Mouse (Mus musculus): Measurements from ENCODE around the gene Gas1. TPM values are rescaled to one million over a fixed set of nuclear protein-coding genes. Genes with fewer than 3 reads are reported as not detected.
A peak's percentile ranks its signal among the peaks of the same experiment; 100 is the strongest.

Gas1 gene
- polyA plus RNA-seq, 1 experiment from 2014 or later: 19.3 TPM

DNA sequence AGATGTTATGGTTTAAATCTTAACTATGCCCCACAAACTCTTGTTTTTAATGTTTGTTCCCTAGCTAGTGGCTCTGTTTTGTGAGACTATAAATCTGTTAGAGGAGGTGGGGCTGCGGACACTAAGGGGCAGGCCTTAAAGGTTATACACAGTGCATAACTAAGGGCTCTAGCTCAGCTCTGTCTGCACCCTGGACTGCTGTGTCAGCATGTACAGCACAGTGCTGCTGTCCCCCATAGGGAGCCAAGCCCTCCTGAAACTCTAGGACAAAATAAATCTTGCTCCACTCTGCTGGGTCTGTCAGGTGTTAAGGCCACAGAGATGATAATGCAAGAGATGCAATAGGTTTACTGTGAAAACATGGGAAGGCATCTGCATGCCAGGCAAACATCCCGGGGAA lies 10.1 kb upstream of the Gas1 start:
- no peaks in the 10 kb centered on the region for H3K27me3 ChIP-seq
- H3K36me3 ChIP-seq: no peaks in the 10 kb centered on the region
- H3K27ac ChIP-seq (replicated peaks): no peak overlapping the region
- no peak overlapping the region for H3K4me2 ChIP-seq
- H3K9me3 ChIP-seq: 0 out of 2 replicates have a peak, but pooled peaks cover 3% of the 10 kb centered on the region
- WGBS: 93% methylated on average over 2 of the region's 2 CpGs
- no peaks in the 10 kb centered on the region for H3K4me1 ChIP-seq (replicated peaks)
- H3K4me3 ChIP-seq: no peak overlapping the region
- no peak for ATAC-seq (ENCODE audit: low read depth)
- no peak overlapping the region for H3K9ac ChIP-seq

DNA sequence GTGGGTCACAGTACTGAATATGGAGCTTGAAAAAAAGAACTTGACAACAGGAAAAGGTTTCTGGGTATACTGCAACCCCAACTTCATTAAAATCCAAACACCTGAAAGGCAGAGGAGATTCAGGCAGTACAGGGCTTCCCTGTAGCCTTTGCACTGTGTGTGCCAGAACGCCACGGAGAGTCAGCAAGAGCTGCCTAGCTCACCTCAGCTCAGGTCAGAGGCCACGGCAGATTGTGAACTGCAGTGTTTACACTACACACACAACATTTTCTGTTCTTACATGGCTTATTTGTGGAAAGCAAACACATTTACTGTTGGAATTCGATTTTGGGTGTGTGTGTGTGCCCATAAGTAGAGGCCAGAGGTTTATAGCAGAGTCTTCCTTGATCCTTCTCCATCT lies 5.2 kb upstream of the Gas1 start:
- Histone ChIP-seq H3K4me3 (no peak overlapping the region), H3K9me3 (0 out of 2 replicates have a peak, but pooled peaks cover 3% of the 10 kb centered on the region), H3K9ac (no peak overlapping the region), H3K27ac (replicated peaks) (no peak overlapping the region), H3K4me1 (replicated peaks) (peaks cover 8% of the 10 kb centered on the region), H3K27me3 (no peaks in the 10 kb centered on the region), H3K4me2 (no peak overlapping the region), H3K36me3 (no peaks in the 10 kb centered on the region)
- 74% methylated on average over 4 of the region's 4 CpGs for WGBS
- no peak for ATAC-seq (ENCODE audit: low read depth)

DNA sequence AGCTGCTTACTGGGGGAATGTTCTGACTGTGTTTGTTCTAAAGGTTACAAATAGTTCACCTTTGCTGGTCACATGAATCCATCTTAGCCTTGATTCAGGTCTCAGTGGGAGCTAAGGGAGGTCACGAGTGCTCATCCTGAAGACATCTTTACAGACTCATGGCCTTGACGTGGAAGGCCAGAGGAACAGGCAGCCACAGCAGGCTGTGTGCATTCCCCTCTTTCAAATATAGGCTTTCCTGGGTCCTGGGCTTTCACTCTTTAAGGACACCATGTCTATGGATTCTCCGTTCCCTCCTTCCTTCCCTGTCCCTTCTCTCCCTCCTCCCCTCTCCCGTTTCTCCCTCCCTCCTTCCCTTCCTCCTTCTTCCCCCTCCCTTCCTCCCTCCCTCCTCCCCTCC lies 2.5 kb upstream of the Gas1 start:
- 0 out of 2 replicates have a peak, but pooled peaks cover 3% of the 10 kb centered on the region for H3K9me3 ChIP-seq
- H3K27me3 ChIP-seq: no peaks in the 10 kb centered on the region
- H3K27ac ChIP-seq (replicated peaks): no peak overlapping the region
- no peaks in the 10 kb centered on the region for H3K36me3 ChIP-seq
- no peak for ATAC-seq (ENCODE audit: low read depth)
- peaks cover 21% of the 10 kb centered on the region for H3K4me1 ChIP-seq (replicated peaks)
- WGBS: 87% methylated on average over 4 of the region's 4 CpGs
- H3K4me3 ChIP-seq: no peak overlapping the region
- H3K9ac ChIP-seq: no peak overlapping the region
- H3K4me2 ChIP-seq: no peak overlapping the region

DNA sequence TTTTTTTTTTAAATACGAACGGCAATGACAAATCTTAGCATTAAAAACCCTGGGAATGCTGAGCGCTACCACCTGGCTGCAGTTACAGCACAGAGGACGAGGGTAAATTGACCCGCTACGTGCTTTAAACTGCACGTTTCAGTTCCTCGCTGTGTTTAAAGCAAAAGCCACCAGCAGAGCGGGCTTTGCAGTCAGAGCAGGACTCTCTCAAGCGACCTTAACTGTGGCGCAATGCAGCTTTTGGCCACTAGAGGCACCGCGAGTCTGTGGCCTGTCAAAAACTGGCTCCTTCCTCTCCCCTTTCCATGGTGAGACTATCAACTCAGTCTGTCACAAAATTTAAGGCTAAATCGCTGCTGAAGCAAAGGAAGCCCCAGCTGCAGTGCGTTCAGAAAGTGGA lies 1.3 kb upstream of the Gas1 start:
- 0 out of 2 replicates have a peak, but pooled peaks cover 3% of the 10 kb centered on the region for H3K9me3 ChIP-seq
- H3K9ac ChIP-seq: peak overlapping the region; percentile 90
- no peaks in the 10 kb centered on the region for H3K27me3 ChIP-seq
- peaks cover 33% of the 10 kb centered on the region for H3K4me1 ChIP-seq (replicated peaks)
- no peak for ATAC-seq (ENCODE audit: low read depth)
- H3K4me3 ChIP-seq: peak overlapping the region; percentile 83
- whole genome bisulfite sequencing: under 1% methylated on average over 15 of the region's 15 CpGs
- no peaks in the 10 kb centered on the region for H3K36me3 ChIP-seq
- peak overlapping the region; percentile 97 for H3K27ac ChIP-seq (replicated peaks)
- peak overlapping the region; percentile 83 for H3K4me2 ChIP-seq

DNA sequence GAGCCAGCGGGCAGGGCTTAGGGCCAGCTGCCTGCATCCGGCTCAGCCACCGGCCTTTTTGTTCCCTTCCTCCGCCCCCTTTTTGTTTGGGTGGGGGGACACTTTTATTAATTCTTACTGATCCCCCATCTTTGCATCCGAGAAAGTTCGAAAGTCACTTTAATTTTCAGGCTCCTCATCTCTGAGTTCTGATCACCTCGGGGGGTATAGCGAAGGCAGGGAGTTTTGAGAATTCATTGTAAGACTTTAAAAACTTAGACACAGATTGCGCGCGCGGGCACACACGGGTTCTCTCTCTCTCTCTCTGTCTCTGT lies 589 bp upstream of the Gas1 start:
- Histone ChIP-seq H3K9me3 (no peaks in the 10 kb centered on the region), H3K4me3 (peak overlapping the region; percentile 83), H3K4me2 (peak overlapping the region; percentile 83), H3K27me3 (no peaks in the 10 kb centered on the region), H3K36me3 (no peaks in the 10 kb centered on the region), H3K4me1 (replicated peaks) (peaks cover 40% of the 10 kb centered on the region), H3K9ac (peak overlapping the region; percentile 90), H3K27ac (replicated peaks) (peak overlapping the region; percentile 97)
- no peak for ATAC-seq (ENCODE audit: low read depth)
- WGBS: under 1% methylated on average over 13 of the region's 13 CpGs

DNA sequence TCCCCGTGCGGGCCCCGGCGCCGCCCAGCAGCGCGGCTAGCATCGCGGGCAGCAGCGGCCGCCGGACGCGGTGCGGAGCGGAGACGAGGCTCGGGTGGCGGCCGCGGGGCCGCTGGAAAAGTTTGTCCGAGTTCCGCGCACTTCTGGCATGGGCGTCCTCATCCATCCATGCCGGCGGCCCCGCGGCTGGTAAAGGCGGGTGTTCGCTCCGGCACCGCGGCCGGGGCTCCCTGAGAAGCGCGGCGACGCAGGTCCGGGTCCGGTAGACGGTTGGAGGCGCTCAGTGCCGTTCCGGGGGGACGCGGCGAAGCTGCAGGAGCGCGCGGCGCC lies 424 bp downstream of the Gas1 start:
- Histone ChIP-seq H3K27me3 (peaks cover 5% of the 10 kb centered on the region; the same call in 1 of the 2 replicates), H3K36me3 (no peaks in the 10 kb centered on the region), H3K4me1 (replicated peaks) (peaks cover 50% of the 10 kb centered on the region), H3K9me3 (no peaks in the 10 kb centered on the region), H3K4me3 (peak overlapping the region; percentile 83), H3K27ac (replicated peaks) (peak overlapping the region; percentile 97), H3K4me2 (peak overlapping the region; percentile 83), H3K9ac (peak overlapping the region; percentile 90)
- no peak for ATAC-seq (ENCODE audit: low read depth)
- WGBS: 1% methylated on average over 53 of the region's 53 CpGs

DNA sequence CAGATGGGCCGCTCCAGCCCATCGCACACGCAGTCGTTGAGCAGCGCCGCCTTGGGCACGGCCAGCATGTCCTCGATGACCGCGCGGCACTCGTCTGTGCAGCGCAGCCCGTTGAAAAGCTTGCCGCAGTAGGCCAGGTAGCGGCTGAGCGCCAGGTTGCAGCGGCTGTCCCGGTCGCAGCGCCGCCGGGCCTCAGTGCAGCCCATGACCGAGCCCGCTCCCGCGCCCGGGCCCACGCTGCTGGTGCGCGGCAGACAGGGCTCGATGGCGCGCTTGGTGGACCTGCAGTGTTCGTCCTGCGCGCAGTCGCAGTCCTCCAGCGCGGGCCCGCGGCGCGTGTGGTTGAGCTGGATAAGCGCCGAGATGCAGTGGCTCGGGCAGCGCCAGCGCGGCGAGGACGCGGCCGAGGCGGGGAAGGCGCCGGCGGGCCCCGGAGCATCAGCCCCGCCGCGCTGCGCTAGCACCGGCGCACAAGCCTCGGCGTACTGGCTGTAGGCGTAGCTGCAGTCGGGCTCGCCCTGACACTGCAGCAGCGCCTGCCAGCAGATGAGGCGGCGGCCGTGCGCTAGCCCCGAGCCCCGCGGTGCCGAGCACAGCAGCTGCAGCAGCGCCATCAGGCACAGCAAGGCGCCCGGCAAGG lies 909 bp downstream of the Gas1 start:
- ATAC-seq (ENCODE audit: low read depth): peak; percentile 75
- Histone ChIP-seq H3K9me3 (no peaks in the 10 kb centered on the region), H3K36me3 (no peaks in the 10 kb centered on the region)

DNA sequence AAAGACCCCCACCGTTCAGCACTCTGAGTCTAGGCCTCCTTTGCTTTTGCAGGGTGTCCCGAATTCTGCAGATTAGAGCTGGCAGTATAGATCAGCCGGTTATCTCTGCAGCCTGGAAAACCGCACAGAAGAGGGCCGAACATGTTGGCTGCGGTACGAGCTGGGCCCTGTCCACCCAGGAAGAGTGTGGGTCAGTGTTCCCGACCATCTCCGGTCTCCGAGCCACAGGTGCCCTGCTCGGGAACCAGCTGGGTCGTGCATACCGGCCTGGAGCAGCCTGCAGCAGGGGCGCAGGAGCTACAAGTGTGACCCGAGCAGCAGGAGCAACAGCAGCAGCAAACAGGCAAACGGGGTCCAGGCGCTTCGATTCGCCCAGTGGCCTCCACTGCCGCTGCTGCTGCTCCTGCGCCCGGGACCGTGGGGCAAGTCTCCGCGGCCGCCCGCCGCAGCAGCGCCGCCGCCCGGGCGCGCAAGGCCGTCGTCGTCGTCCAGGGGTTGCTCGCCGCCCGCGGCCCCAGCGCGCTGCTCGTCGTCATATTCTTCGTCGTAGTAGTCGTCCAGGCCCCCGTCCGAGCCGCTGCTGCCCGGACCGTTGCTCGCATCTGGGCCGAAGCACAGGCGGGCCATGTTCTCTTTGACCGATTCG lies 1.6 kb downstream of the Gas1 start:
- Histone ChIP-seq H3K27ac (replicated peaks) (peak overlapping the region; percentile 97), H3K4me2 (peak overlapping the region; percentile 83), H3K9me3 (no peaks in the 10 kb centered on the region), H3K4me3 (peak overlapping the region; percentile 83), H3K9ac (peak overlapping the region; percentile 90), H3K4me1 (replicated peaks) (peaks cover 60% of the 10 kb centered on the region), H3K36me3 (no peaks in the 10 kb centered on the region), H3K27me3 (peaks cover 11% of the 10 kb centered on the region; the same call in 1 of the 2 replicates)
- WGBS: under 1% methylated on average over 59 of the region's 59 CpGs
- peak; percentile 11 for ATAC-seq (ENCODE audit: low read depth)

More for the DNA sequence above, 909 bp downstream of the Gas1 start:
- peak overlapping the region; percentile 90 for H3K9ac ChIP-seq
- H3K27me3 ChIP-seq: peaks cover 10% of the 10 kb centered on the region; the same call in 1 of the 2 replicates
- H3K4me1 ChIP-seq (replicated peaks): peaks cover 55% of the 10 kb centered on the region
- H3K4me3 ChIP-seq: peak overlapping the region; percentile 83
- H3K27ac ChIP-seq (replicated peaks): peak overlapping the region; percentile 97
- peak overlapping the region; percentile 83 for H3K4me2 ChIP-seq
- under 1% methylated on average over 72 of the region's 82 CpGs for WGBS

DNA sequence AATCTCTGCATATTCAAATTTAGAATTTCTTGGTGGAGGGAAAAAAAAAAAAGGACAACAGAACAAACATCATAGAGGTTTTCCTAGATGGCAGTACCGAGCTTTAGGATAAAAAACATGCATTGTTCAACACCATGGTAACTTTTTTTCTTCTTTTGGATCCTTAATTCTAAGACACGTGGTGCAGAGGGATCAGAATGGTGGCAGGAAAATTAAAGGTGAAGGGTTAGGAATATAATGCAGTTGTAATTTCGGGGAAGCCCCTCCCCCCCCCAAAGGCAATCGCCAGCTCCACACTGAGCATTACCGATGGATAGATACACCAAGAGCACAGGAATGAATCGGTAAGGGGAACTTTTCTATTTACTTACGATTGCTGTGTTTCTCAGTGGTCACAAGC lies 2.2 kb downstream of the Gas1 start:
- no peaks in the 10 kb centered on the region for H3K36me3 ChIP-seq
- peak overlapping the region; percentile 83 for H3K4me2 ChIP-seq
- 1% methylated on average over 7 of the region's 7 CpGs for WGBS
- peaks cover 11% of the 10 kb centered on the region; the same call in 1 of the 2 replicates for H3K27me3 ChIP-seq
- H3K27ac ChIP-seq (replicated peaks): peak overlapping the region; percentile 97
- H3K4me1 ChIP-seq (replicated peaks): peaks cover 60% of the 10 kb centered on the region
- no peak for ATAC-seq (ENCODE audit: low read depth)
- no peaks in the 10 kb centered on the region for H3K9me3 ChIP-seq
- peak overlapping the region; percentile 90 for H3K9ac ChIP-seq
- peak overlapping the region; percentile 83 for H3K4me3 ChIP-seq

DNA sequence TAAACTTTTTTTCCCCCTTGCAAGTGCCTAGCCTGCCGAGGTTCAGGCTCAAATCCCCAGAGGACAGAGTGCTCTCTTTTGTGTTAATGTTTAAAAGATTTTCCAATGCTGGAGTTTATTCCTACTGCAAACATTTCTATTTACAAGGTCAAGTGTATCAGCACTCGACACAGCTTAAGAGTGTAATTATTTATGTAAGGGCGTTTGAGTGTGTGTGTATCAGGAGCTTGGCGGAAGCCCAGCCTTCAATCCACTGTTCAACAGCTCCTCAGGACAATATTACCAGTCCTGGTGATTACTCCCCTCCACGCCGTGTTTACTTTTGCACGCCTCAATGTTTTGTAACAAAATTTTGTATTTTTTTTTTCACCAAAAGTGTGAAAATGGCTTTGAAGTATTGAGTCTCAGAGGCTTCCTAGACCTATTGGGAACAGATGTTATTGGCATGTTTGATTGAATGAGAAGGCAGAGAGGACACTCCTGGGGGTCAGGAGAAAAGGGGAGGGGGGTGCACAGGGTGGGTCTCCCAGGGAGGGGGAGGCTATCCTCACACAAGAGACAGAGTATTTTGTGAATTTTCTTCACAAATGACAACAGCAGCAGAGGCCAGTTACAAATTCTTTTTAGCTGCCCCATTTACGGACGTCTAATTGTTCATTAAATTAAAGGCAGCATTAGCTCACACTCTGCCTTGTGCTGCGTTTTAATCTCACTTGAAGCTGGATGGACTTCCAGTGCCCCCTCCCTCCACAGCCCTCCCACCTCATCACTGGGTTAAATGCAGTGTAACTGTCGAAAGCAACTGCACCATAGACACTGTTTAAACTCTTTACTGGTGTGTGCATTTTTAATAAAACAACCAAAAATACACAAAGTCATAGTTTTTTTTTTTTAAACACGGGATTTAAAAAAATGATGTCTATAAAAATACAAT lies 3.3 kb downstream of the Gas1 start:
- Histone ChIP-seq H3K4me1 (replicated peaks) (peaks cover 59% of the 10 kb centered on the region), H3K27ac (replicated peaks) (no peak overlapping the region; the same call in 1 of the 2 replicates), H3K9ac (peak overlapping the region; percentile 90), H3K4me2 (peak overlapping the region; percentile 83), H3K9me3 (no peaks in the 10 kb centered on the region), H3K27me3 (peaks cover 20% of the 10 kb centered on the region), H3K4me3 (peak overlapping the region; percentile 83), H3K36me3 (no peaks in the 10 kb centered on the region)
- WGBS: 3% methylated on average over 12 of the region's 12 CpGs
- no peak for ATAC-seq (ENCODE audit: low read depth)

DNA sequence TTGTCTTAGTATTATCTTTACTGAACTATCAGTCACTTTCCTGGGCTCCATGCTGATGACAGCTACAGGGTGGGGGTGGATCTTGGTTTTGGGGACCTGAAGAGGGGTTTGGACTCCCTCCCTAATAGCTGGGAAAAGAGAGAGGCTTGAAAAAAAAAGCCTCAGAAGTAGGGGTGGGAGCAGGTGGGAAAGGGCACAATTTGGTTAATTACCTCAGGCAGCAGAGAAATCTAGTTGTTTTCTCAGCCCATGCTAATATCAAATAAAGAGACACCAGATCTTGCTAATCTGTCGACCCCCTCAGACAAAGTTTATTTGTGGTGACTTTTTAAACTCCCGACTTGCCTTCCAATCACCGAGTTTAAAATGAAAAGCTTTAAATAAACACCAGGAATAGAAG lies 4.0 kb downstream of the Gas1 start:
- 2% methylated on average over 3 of the region's 3 CpGs for WGBS
- peaks cover 54% of the 10 kb centered on the region for H3K4me1 ChIP-seq (replicated peaks)
- peaks cover 22% of the 10 kb centered on the region for H3K27me3 ChIP-seq
- no peak for ATAC-seq (ENCODE audit: low read depth)
- peak overlapping the region; percentile 83 for H3K4me2 ChIP-seq
- peak overlapping the region; percentile 83; the same call in 1 of the 2 replicates for H3K4me3 ChIP-seq
- H3K9me3 ChIP-seq: no peaks in the 10 kb centered on the region
- H3K27ac ChIP-seq (replicated peaks): no peak overlapping the region; the same call in 1 of the 2 replicates
- H3K36me3 ChIP-seq: no peaks in the 10 kb centered on the region
- no peak overlapping the region for H3K9ac ChIP-seq

All from neural tube, embryonic 13.5 days (tissue).